Mouse (Mus musculus): ENCODE results near the gene Olfr890. TPM values are rescaled to one million over a fixed set of nuclear protein-coding genes. Genes with fewer than 3 reads are reported as not detected.
"Not testable (repeated sequence)": the region's sequence is repeated elsewhere in the genome, so short reads cannot be mapped to it uniquely, and the experiment has no call there.

Olfr890 gene
- polyA plus RNA-seq (2015; fragmentation: Nextera tagmentation; extraction: Ambion mirVana), result not detected in 2 replicates

GRCm38 (mm10) chr9:38142217-38142616 lies at the start of gene Olfr890:
Gene Olfr890, plus strand, starts transcription at chr9:38142517.
- Histone ChIP-seq H3K4me1 (replicated peaks) (no peaks in the 10 kb centered on the region), H3K4me3 (no peak within 1 kb of the TSS), H3K9ac (no peak within 1 kb of the TSS), H3K27me3 (no peaks in the 10 kb centered on the region), H3K4me2 (no peak within 1 kb of the TSS), H3K27ac (replicated peaks) (no peak within 1 kb of the TSS), H3K36me3 (no peaks in the 10 kb centered on the region), H3K9me3 (no peaks in the 10 kb centered on the region)
- ATAC-seq (ENCODE audit: low read depth), result no peak

- Histone ChIP-seq H3K36me3 (no peaks in the 10 kb centered on the region), H3K4me1 (replicated peaks) (no peaks in the 10 kb centered on the region), H3K9ac (no peak within 1 kb of the TSS), H3K9me3 (no peaks in the 10 kb centered on the region), H3K27me3 (no peaks in the 10 kb centered on the region), H3K4me2 (no peak within 1 kb of the TSS), H3K4me3 (no peak within 1 kb of the TSS), H3K27ac (replicated peaks) (no peak within 1 kb of the TSS)
- no peak for ATAC-seq (ENCODE audit: low read depth)
- WGBS, result 84% methylated on average over 1 of the region's 1 CpGs
Measured at GRCm38 (mm10) chr9:38107828-38108227, 34.5 kb upstream of the Olfr890 start, which contains the start of gene Olfr888. Gene Olfr888, plus strand, starts transcription at chr9:38108128.

GRCm38 (mm10) chr9:38114898-38115297 lies 27.4 kb upstream of the Olfr890 start, which contains the start of gene Olfr889:
Gene Olfr889, plus strand, starts transcription at chr9:38115198.
- H3K4me1 ChIP-seq (replicated peaks), result no peaks in the 10 kb centered on the region
- no peak within 1 kb of the TSS for H3K4me3 ChIP-seq
- no peak for ATAC-seq (ENCODE audit: low read depth)
- H3K4me2 ChIP-seq, result no peak within 1 kb of the TSS
- no peaks in the 10 kb centered on the region for H3K9me3 ChIP-seq
- no peak within 1 kb of the TSS for H3K9ac ChIP-seq
- no peak within 1 kb of the TSS for H3K27ac ChIP-seq (replicated peaks)
- H3K27me3 ChIP-seq, result no peaks in the 10 kb centered on the region
- no peaks in the 10 kb centered on the region for H3K36me3 ChIP-seq

- H3K27ac ChIP-seq (replicated peaks); H3K4me2 ChIP-seq; H3K27me3 ChIP-seq; H3K36me3 ChIP-seq; H3K9me3 ChIP-seq; ATAC-seq (ENCODE audit: low read depth); H3K4me1 ChIP-seq (replicated peaks); H3K4me3 ChIP-seq; H3K9ac ChIP-seq: not testable (repeated sequence)
- 48% methylated on average over 2 of the region's 2 CpGs for WGBS
Measured at GRCm38 (mm10) chr9:38168341-38168740, 26.0 kb downstream of the Olfr890 start.

- H3K4me1 ChIP-seq (replicated peaks), result no peaks in the 10 kb centered on the region
- H3K4me3 ChIP-seq, result no peak within 1 kb of the TSS
- H3K9ac ChIP-seq, result no peak within 1 kb of the TSS
- H3K4me2 ChIP-seq, result no peak within 1 kb of the TSS
- no peak for ATAC-seq (ENCODE audit: low read depth)
- H3K27me3 ChIP-seq, result no peaks in the 10 kb centered on the region
- no peaks in the 10 kb centered on the region; the same call in 1 of the 2 replicates for H3K9me3 ChIP-seq
- no peaks in the 10 kb centered on the region for H3K36me3 ChIP-seq
- WGBS, result 93% methylated on average over 1 of the region's 1 CpGs
- H3K27ac ChIP-seq (replicated peaks), result no peak within 1 kb of the TSS
Measured at GRCm38 (mm10) chr9:38180721-38181120, 38.4 kb downstream of the Olfr890 start, which contains the start of gene Olfr891. Gene Olfr891, minus strand, starts transcription at chr9:38180821.

Other genes starting within 250 kb of the Olfr890 start
- gene Olfr145, start 245.8 kb upstream of the Olfr890 start, polyA plus RNA-seq (2015; fragmentation: Nextera tagmentation; extraction: Ambion mirVana), result not detected in 2 replicates
- not detected in 2 replicates for gene Olfr878, start 224.7 kb upstream of the Olfr890 start, polyA plus RNA-seq (2015; fragmentation: Nextera tagmentation; extraction: Ambion mirVana)
- gene Olfr881, start 150.7 kb upstream of the Olfr890 start, polyA plus RNA-seq (2015; fragmentation: Nextera tagmentation; extraction: Ambion mirVana), result not detected in 2 replicates
- not detected in 2 replicates for gene Olfr883, start 116.7 kb upstream of the Olfr890 start, polyA plus RNA-seq (2015; fragmentation: Nextera tagmentation; extraction: Ambion mirVana)
- gene Olfr884, start 96.0 kb upstream of the Olfr890 start, polyA plus RNA-seq (2015; fragmentation: Nextera tagmentation; extraction: Ambion mirVana), result not detected in 2 replicates
- gene Olfr885, start 81.2 kb upstream of the Olfr890 start, polyA plus RNA-seq (2015; fragmentation: Nextera tagmentation; extraction: Ambion mirVana), result not detected in 2 replicates
- gene Olfr887, start 58.4 kb upstream of the Olfr890 start, polyA plus RNA-seq (2015; fragmentation: Nextera tagmentation; extraction: Ambion mirVana), result not detected in 2 replicates
- not detected in 2 replicates for gene Olfr888, start 34.4 kb upstream of the Olfr890 start, polyA plus RNA-seq (2015; fragmentation: Nextera tagmentation; extraction: Ambion mirVana)
- gene Olfr889, start 27.3 kb upstream of the Olfr890 start, polyA plus RNA-seq (2015; fragmentation: Nextera tagmentation; extraction: Ambion mirVana), result 0.07 TPM in 2 replicates
- gene Olfr891, start 38.3 kb downstream of the Olfr890 start, polyA plus RNA-seq (2015; fragmentation: Nextera tagmentation; extraction: Ambion mirVana), result not detected in 2 replicates
- not detected in 2 replicates for gene Olfr893, start 65.8 kb downstream of the Olfr890 start, polyA plus RNA-seq (2015; fragmentation: Nextera tagmentation; extraction: Ambion mirVana)
- not detected in 2 replicates for gene Olfr894, start 75.5 kb downstream of the Olfr890 start, polyA plus RNA-seq (2015; fragmentation: Nextera tagmentation; extraction: Ambion mirVana)
- not detected in 2 replicates for gene Olfr143, start 110.3 kb downstream of the Olfr890 start, polyA plus RNA-seq (2015; fragmentation: Nextera tagmentation; extraction: Ambion mirVana)
- gene Olfr895, start 125.3 kb downstream of the Olfr890 start, polyA plus RNA-seq (2015; fragmentation: Nextera tagmentation; extraction: Ambion mirVana), result not detected in 2 replicates
- not detected in 2 replicates for gene Olfr896-ps1, start 148.6 kb downstream of the Olfr890 start, polyA plus RNA-seq (2015; fragmentation: Nextera tagmentation; extraction: Ambion mirVana)
- gene Olfr25, start 186.5 kb downstream of the Olfr890 start, polyA plus RNA-seq (2015; fragmentation: Nextera tagmentation; extraction: Ambion mirVana), result not detected in 2 replicates
- not detected in 2 replicates for gene Olfr898, start 205.9 kb downstream of the Olfr890 start, polyA plus RNA-seq (2015; fragmentation: Nextera tagmentation; extraction: Ambion mirVana)
- not detected in 2 replicates for gene Olfr250, start 224.4 kb downstream of the Olfr890 start, polyA plus RNA-seq (2015; fragmentation: Nextera tagmentation; extraction: Ambion mirVana)
- gene Olfr251, start 234.6 kb downstream of the Olfr890 start, polyA plus RNA-seq (2015; fragmentation: Nextera tagmentation; extraction: Ambion mirVana), result not detected in 2 replicates